Mouse (Mus musculus) embryo, embryonic 9.5 days (tissue): ENCODE measurements around the gene Bbip1.
"Not testable (repeated sequence)": the region's sequence is repeated elsewhere in the genome, so short reads cannot be mapped to it uniquely, and the experiment has no call there.

Experiments
- DNase-seq: peaks from one replicate; pipeline ENCODE4 v3.0.0-alpha.2; 2017; ENCODE audit errors: extremely low spot score

The Bbip1 gene

GRCm38 (mm10) chr19:53943802-53944785 lies at the start of gene Bbip1, which contains the start of gene Shoc2:
Gene Bbip1 (minus strand): TSS chr19:53944627.
Gene Shoc2 (plus strand): TSS chr19:53944306.
- peak; percentile 98 for DNase-seq

- DNase-seq: no peak
Measured at GRCm38 (mm10) chr19:53993860-53994259, 49.4 kb upstream of the Bbip1 start.

- no peak for DNase-seq
Measured at GRCm38 (mm10) chr19:53990538-53990937, 46.1 kb upstream of the Bbip1 start.

GRCm38 (mm10) chr19:53984628-53985027 lies 40.2 kb upstream of the Bbip1 start:
- DNase-seq: no peak

GRCm38 (mm10) chr19:53983336-53983735 lies 38.9 kb upstream of the Bbip1 start:
- DNase-seq: no peak

- DNase-seq: no peak
Measured at GRCm38 (mm10) chr19:53982041-53982440, 37.6 kb upstream of the Bbip1 start.

- no peak for DNase-seq
Measured at GRCm38 (mm10) chr19:53973656-53974055, 29.2 kb upstream of the Bbip1 start.

- no peak for DNase-seq
Measured at GRCm38 (mm10) chr19:53971938-53972337, 27.5 kb upstream of the Bbip1 start.

GRCm38 (mm10) chr19:53969226-53969625 lies 24.8 kb upstream of the Bbip1 start:
- DNase-seq: no peak

GRCm38 (mm10) chr19:53964910-53965633 lies 20.6 kb upstream of the Bbip1 start:
- DNase-seq: no peak

- not testable (repeated sequence) for DNase-seq
Measured at GRCm38 (mm10) chr19:53964347-53964746, 19.9 kb upstream of the Bbip1 start.

GRCm38 (mm10) chr19:53962511-53962910 lies 18.1 kb upstream of the Bbip1 start:
- no peak for DNase-seq

GRCm38 (mm10) chr19:53957513-53957912 lies 13.1 kb upstream of the Bbip1 start:
- DNase-seq: no peak

GRCm38 (mm10) chr19:53945171-53946042 lies 980 bp upstream of the Bbip1 start:
- peak; percentile 78 for DNase-seq

- no peak for DNase-seq
Measured at GRCm38 (mm10) chr19:53944786-53945169, 351 bp upstream of the Bbip1 start.

GRCm38 (mm10) chr19:53942342-53942741 lies 2.1 kb downstream of the Bbip1 start:
- no peak for DNase-seq

- DNase-seq: no peak
Measured at GRCm38 (mm10) chr19:53941139-53941538, 3.3 kb downstream of the Bbip1 start.

- no peak for DNase-seq
Measured at GRCm38 (mm10) chr19:53939467-53939866, 5.0 kb downstream of the Bbip1 start.

GRCm38 (mm10) chr19:53934046-53934445 lies 10.4 kb downstream of the Bbip1 start:
- no peak for DNase-seq

GRCm38 (mm10) chr19:53933050-53933449 lies 11.4 kb downstream of the Bbip1 start:
- no peak for DNase-seq

- no peak for DNase-seq
Measured at GRCm38 (mm10) chr19:53929218-53929617, 15.2 kb downstream of the Bbip1 start.

GRCm38 (mm10) chr19:53926705-53927104 lies 17.7 kb downstream of the Bbip1 start:
- DNase-seq: no peak
